Mouse (Mus musculus) Muller cell, postnatal 12 days (primary cell): ENCODE measurements around the gene Sync.

Experiments used
- DNase-seq: peaks from one replicate; pipeline ENCODE4 v3.0.0-alpha.2; 2015; ENCODE audit errors: inconsistent ontology term

Sync gene

GRCm38 (mm10) chr4:129287472-129287981, at the start of gene Sync:
Sync (plus strand) TSS chr4:129287617.
- peak; percentile 70 for DNase-seq

GRCm38 (mm10) chr4:129237843-129238441, 49.5 kb upstream of the Sync start:
- peak; percentile 71 for DNase-seq

- DNase-seq: no peak
Measured at GRCm38 (mm10) chr4:129238579-129239016, 48.8 kb upstream of the Sync start.

GRCm38 (mm10) chr4:129239075-129239474, 48.3 kb upstream of the Sync start:
- DNase-seq: peak; percentile 90

GRCm38 (mm10) chr4:129241898-129242297, 45.5 kb upstream of the Sync start:
- DNase-seq: no peak

GRCm38 (mm10) chr4:129242327-129242726, 45.1 kb upstream of the Sync start:
- DNase-seq: no peak

GRCm38 (mm10) chr4:129242761-129243160, 44.7 kb upstream of the Sync start:
- no peak for DNase-seq

GRCm38 (mm10) chr4:129244802-129245201, 42.6 kb upstream of the Sync start:
- DNase-seq: no peak

- DNase-seq: no peak
Measured at GRCm38 (mm10) chr4:129246360-129247301, 40.8 kb upstream of the Sync start.

GRCm38 (mm10) chr4:129247381-129248242, 39.8 kb upstream of the Sync start:
- DNase-seq: no peak

GRCm38 (mm10) chr4:129248243-129248767, 39.1 kb upstream of the Sync start:
- DNase-seq: no peak

- no peak for DNase-seq
Measured at GRCm38 (mm10) chr4:129249288-129249687, 38.1 kb upstream of the Sync start.

GRCm38 (mm10) chr4:129250759-129251481, 36.5 kb upstream of the Sync start:
- DNase-seq: no peak

GRCm38 (mm10) chr4:129251482-129252125, 35.8 kb upstream of the Sync start:
- no peak for DNase-seq

- DNase-seq: no peak
Measured at GRCm38 (mm10) chr4:129252492-129252891, 34.9 kb upstream of the Sync start.

GRCm38 (mm10) chr4:129254571-129254970, 32.8 kb upstream of the Sync start:
- no peak for DNase-seq

- DNase-seq: peak; percentile 72
Measured at GRCm38 (mm10) chr4:129256450-129257380, 30.7 kb upstream of the Sync start.

- peak; percentile 85 for DNase-seq
Measured at GRCm38 (mm10) chr4:129259101-129259500, 28.3 kb upstream of the Sync start.

- no peak for DNase-seq
Measured at GRCm38 (mm10) chr4:129260678-129261077, 26.7 kb upstream of the Sync start.
